Mouse (Mus musculus) gonadal fat pad, adult 2 months (tissue): ENCODE results near the gene Rab11b. TPM values are rescaled to one million over a fixed set of nuclear protein-coding genes. Genes with fewer than 3 reads are reported as not detected.
"Not testable (repeated sequence)": the region's sequence is repeated elsewhere in the genome, so short reads cannot be mapped to it uniquely, and the experiment has no call there.

ENCODE experiments used
- DNase-seq: peaks from one replicate; pipeline ENCODE4 v3.0.0-alpha.2; 2012; ENCODE audit warnings: low read depth
- polyA plus RNA-seq: library from polyadenylated mRNA; depleted of rRNA; stranded (reverse); fragments of >200 nt; gene quantifications from 2 replicates; pipeline ENCODE4 v1.2.3, GENCODE M21; 2012

Gene Rab11b
- polyA plus RNA-seq, 1 experiment, result 288 TPM

- no peak for DNase-seq
Measured at GRCm38 (mm10) chr17:33771617-33772016, 11.3 kb upstream of the Rab11b start.

- no peak for DNase-seq
Measured at GRCm38 (mm10) chr17:33766389-33766788, 6.1 kb upstream of the Rab11b start.

GRCm38 (mm10) chr17:33759767-33760254, 519 bp downstream of the Rab11b start:
- DNase-seq, result no peak

GRCm38 (mm10) chr17:33757231-33757630, 3.1 kb downstream of the Rab11b start:
- no peak for DNase-seq

GRCm38 (mm10) chr17:33756108-33756790, 4.1 kb downstream of the Rab11b start:
- DNase-seq, result no peak

DNA sequence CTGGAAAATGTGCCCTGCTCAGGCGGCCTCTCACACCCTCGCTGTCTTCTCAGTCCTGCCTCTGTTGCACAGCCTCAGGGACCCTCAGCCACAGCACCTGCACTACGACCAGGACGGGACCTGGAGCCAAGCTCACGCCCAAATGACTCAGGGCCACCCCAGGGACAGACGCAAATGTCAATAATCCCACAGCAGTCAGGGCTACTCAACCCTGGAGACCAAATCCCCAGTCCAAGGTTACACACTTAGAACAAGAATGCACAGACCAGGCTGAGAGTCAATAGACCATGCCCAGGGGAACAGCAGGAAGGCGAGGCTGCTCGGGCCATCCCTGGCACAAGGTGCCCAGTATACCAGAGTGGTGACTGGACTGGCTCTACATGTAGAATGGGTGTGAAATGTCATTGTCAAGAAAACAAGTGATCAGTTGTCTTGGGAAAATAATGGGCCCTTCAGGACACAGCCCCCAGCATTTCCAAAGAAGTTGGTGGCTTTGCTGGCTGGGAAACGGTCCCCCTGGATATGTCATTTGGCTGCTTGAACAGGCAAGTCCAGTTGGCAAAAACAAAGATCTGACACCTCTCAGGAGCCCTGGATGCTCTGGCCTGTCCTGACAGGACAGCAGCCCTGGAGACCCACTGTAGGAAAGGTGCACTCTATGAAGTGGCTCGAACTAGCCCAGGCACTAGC, 4.8 kb downstream of the Rab11b start:
- DNase-seq, result no peak

GRCm38 (mm10) chr17:33754656-33755055, 5.7 kb downstream of the Rab11b start:
- no peak for DNase-seq

DNA sequence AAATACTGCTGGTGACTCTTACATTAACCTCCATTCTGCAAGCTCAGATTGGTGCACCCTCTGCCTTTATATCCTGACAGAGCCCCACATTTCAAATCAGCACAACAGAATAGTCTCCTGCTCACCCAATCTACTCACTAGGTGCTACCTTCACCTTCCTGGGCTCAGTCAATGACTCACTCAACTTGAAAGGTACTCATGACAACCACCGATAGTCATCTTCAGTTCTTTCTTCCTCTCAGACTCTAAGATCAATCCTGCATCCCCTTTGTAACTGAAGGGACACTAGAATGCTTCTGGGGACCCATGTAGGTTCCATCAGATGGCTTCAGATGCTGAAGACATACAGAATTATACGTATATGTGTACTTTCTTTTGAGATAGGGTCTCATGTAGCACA, 8.0 kb downstream of the Rab11b start:
- no peak for DNase-seq

GRCm38 (mm10) chr17:33751181-33751580, 9.1 kb downstream of the Rab11b start:
- DNase-seq, result no peak

- DNase-seq, result no peak
Measured at GRCm38 (mm10) chr17:33749451-33749850, 10.9 kb downstream of the Rab11b start.

DNA sequence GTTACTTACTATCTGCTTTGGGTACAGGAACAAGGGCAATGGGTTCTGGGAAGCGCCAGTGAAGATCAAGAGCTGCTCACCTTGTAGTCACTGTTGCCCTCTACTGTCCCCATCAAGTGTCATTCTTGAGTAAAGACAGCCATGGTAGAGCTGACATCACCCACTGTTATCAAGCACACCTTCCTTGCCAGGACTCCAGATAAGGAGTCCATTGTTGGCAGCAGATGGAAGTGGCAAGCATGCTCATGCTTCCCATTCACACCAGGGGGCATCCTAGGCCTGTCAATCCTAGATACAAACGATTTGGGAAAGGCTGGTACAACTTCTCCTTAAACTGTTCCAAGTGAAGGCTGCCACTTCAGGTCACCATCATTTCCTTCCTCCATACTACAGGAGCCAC, 14.3 kb downstream of the Rab11b start:
- DNase-seq, result no peak

- no peak for DNase-seq
Measured at GRCm38 (mm10) chr17:33744686-33745384, 15.5 kb downstream of the Rab11b start.

GRCm38 (mm10) chr17:33742420-33742819, 17.9 kb downstream of the Rab11b start:
- no peak for DNase-seq

DNA sequence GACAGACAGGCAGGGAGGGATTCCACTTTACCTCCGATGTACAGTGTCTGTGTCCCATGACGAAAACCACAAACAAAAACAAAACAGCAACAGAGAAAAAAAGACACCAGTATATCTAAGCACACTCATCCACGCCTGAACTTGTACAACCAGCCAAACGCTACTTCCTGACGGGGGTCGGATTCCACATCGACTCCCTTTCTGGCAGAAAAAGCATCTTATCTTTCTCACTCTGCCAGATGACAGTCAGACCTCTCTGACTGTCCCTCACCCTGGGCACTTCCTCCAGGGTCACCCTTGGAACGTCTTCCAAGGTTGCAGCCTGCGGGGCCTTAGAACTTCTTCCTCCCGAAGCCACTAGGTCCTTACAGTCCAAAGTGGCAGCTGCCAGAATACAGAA, 26.8 kb downstream of the Rab11b start:
- DNase-seq, result not testable (repeated sequence)

- DNase-seq, result not testable (repeated sequence)
Measured at GRCm38 (mm10) chr17:33732556-33733083, 27.7 kb downstream of the Rab11b start.

DNA sequence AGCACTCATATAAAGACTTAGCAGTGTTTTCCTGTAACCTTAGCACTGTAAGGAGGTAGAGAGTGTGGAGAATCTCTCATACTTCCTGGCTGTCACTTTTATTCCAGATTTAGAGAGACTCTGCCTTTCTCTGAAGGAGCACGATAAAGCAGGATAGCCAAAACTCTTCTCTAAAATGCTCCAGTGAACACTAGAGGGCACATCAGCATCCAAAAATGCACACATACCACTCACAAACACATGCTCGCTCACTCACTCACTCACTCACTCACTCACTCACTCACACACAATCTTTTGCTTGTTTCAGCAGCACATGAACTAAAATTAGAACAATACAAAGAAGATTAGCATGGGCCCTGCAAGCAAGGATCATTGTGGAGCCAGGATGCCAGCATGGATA, 31.1 kb downstream of the Rab11b start:
- no peak for DNase-seq

GRCm38 (mm10) chr17:33728396-33728795, 31.9 kb downstream of the Rab11b start:
- DNase-seq, result no peak

DNA sequence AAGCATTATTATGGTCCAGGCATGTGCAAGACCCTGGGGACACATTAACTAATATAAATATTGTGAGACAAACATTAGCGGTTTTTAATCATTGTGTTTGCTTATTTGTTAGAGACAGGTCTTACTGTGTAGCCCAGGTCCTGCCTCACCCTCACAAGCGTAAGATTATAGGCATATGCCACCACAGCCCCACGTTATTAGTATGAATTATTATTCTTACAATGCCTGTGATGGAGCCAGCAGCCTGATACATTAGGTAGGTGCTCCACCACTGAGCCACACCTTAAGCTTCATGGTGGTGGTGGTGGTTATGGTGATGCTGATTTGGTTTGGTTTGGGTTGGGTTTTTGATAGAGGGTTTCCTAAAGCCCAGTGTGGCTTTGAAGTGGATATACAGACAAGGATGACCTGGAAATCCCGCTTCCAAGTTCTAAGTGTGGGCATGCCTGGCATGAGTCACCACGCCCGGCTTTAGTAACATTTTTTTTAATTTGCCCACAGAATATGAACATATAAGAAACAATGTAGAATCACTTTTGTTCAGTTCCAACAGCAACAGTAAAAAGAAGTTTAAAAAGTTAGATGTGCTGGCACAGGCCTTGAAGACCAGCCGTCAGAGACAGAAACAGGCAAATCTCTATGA, 40.5 kb downstream of the Rab11b start:
- no peak for DNase-seq

DNA sequence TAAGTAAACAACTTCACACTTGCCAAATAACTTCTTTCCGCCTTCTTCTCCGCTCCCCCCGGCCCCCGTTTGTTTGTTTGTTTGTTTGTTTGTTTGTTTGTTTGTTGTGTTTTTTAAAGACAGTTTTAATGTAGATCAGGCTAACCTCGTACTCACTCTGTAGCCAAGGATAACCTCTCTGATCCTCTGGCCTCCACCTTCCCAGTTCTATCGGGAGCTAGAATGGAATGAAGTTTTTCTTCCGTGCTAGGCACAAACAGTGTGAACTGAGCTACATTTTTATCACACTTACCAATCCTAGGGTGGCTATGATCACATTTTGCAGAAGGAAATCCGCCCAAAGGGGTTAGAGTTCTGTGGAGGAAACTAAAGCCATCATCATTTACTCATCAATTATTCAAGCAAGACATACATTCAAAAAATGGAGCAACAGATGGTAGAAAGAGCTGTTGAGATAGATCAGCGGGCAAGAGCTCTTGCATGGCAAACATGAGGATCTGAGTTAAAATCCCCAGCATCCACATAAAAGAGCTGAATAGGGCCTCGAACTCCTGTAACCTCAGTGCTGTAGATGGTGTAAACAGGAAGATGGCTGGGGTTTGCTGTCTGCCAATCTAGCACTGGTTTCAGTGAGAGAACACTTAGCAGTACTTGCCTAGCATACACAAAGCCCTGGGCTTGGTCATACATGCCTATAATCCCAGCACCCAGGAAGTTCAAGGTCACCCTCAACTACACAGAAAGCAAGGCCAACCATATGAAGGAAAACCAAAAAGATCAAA, 41.2 kb downstream of the Rab11b start:
- no peak for DNase-seq

- DNase-seq, result peak; percentile 64
Measured at GRCm38 (mm10) chr17:33718384-33718881, 41.9 kb downstream of the Rab11b start, which contains the start of gene March2. TSS of gene March2 (minus strand) at chr17:33718670.

GRCm38 (mm10) chr17:33717982-33718381, 42.3 kb downstream of the Rab11b start:
- DNase-seq, result no peak
